Mouse (Mus musculus) erythroid progenitor cell, adult 5-6 weeks (primary cell): ENCODE results near the gene Gpr37l1. TPM values are rescaled to one million over a fixed set of nuclear protein-coding genes. Genes with fewer than 3 reads are reported as not detected.
"Not testable (repeated sequence)": the region's sequence is repeated elsewhere in the genome, so short reads cannot be mapped to it uniquely, and the experiment has no call there.

Experiments used
- ATAC-seq: replicated peaks from 2 replicates; pipeline ENCODE4 v1.8.0; 2016; ENCODE audit warnings: moderate number of reproducible peaks, mild to moderate bottlenecking, moderate TSS enrichment, inconsistent platforms; ENCODE audit not compliant: poor library complexity, low FRiP score, severe bottlenecking
- total RNA-seq, 2 experiments: library from RNA; stranded (forward) in 1 of 2; stranded (reverse) in 1 of 2; fragments of 150-400 nt in 1 of 2; fragments of 186-747, 209-891 nt in 1 of 2; gene quantifications; 2 replicates each; pipeline versions ENCODE4 v1.2.3 to v1.2.4; 2015 to 2017; ENCODE audit warnings: low replicate concordance in 2 of 2

Gene Gpr37l1
- not detected in 2 replicates for total RNA-seq (2015; ENCODE audit: low replicate concordance)
- total RNA-seq (2017; ENCODE audit: low replicate concordance), result not detected in 2 replicates

DNA sequence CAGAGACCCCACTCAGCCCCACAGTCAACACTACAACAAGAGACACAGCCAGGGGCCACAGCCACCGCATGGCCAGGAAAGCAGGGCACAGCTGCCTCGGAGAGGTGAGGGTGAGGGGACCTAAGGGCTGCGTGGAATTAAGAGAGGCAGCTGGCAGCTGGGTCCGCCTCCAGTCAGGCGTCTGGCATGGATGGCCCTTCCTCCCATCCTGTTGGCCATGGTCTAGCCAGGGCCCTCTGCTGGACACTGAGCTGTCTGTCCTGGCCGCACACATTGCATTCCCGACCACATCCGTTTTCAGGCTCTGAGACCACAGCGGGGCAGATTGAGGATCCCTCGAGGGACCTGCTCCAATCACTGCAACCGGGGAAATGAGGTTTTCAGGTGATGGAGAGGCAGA lies at the start of gene Gpr37l1:
Gene Gpr37l1 (minus strand): TSS at position 247 of the 400 bp plus-strand sequence.
- no peak for ATAC-seq

DNA sequence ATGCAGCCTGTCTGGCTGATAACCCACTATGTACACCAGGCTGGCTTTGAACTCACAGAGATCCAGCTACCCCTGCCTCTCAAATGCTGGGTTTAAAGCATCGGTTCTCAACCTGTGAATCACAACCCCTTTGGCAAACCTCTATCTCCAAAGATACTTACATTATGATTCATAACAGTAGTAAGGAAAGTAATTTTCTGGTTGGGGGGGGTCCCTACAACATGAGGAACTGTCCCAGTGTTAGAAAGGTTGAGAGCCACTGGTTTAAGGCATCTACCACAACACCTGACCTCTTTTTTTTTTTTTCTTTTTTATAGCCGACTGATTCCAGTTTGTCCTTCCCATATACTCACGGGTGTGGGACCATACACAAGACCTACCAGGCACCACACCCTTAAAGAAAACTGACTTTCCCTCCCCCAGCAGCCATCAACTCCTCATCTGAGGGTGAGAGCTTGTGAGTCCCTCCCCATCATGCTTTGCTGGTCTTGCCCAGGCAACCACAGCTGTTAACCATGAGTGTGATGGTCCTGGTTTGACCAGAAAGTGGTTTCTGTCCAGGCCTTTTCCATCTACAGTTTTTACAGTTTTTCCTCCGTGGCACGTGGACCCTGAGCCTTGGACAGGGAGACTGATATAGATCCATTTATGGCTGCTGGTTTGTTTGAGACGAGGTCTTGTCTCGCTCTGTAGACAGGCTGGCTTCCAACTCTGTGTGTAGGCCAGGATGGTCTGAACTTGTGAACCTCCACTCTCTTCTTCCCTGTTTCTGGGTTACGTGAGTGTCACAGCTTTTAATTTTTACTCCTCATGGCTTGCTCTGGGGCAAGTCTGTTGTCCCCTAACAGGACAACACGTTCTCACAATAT lies 46.5 kb upstream of the Gpr37l1 start:
- ATAC-seq, result no peak

- ATAC-seq, result no peak
Measured at GRCm38 (mm10) chr1:135210421-135210820, 42.9 kb upstream of the Gpr37l1 start.

- peak; percentile 53 for ATAC-seq
Measured at GRCm38 (mm10) chr1:135208716-135209115, 41.2 kb upstream of the Gpr37l1 start.

DNA sequence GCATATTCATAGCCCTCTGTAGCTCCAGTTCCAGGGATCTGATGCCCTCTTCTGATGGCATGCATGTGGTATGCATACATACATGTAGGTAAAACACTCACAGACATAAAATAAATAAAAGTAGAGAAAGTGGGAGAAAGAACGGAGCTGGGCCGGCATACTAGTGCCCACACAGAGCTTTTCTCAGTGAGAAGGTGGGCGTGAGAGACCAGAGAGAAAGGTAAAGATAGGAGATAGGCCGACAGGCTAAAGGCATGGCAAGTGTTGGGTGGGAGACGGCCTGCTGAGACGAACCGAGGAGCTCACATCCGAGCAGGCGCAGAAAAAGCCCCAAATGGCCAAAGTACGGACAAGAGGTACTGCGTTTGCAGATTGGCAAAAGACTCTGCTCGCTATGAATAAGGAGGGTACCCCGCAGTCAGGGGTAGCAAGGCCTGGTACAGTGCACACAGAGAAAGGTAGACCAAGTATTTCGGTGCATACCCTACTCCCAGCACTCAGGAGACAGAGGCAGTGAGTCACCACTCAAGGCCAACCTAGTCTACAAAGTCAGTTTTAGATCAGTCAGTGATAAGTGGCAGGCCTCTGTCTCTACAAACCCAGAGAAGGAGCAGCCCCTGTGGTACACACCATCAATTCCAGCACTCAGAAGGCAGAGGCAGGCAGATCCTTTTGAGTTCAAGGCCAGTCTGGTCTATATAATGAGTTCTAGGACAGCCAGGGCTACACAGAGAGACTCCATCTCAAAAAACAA lies 39.3 kb upstream of the Gpr37l1 start:
- no peak for ATAC-seq

DNA sequence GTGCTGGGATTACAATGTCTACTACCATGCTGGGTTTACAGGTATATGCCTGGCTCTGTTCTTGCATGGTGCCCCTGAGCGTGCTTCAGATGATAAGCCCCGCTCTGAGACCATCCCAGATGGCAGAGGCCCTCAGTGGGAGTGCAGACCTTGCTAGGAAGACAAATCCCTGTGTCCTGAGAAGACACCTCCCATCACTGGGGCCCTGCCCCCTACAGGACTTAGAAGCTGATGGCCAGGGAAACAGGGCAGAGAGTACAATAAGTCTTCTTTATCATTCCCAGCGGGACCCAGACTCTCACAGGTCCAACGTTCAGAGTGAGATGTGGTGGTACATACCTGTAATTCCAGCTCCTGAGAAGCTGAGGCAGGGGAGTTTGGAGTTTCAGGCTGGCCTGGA lies 37.8 kb upstream of the Gpr37l1 start:
- ATAC-seq, result no peak

DNA sequence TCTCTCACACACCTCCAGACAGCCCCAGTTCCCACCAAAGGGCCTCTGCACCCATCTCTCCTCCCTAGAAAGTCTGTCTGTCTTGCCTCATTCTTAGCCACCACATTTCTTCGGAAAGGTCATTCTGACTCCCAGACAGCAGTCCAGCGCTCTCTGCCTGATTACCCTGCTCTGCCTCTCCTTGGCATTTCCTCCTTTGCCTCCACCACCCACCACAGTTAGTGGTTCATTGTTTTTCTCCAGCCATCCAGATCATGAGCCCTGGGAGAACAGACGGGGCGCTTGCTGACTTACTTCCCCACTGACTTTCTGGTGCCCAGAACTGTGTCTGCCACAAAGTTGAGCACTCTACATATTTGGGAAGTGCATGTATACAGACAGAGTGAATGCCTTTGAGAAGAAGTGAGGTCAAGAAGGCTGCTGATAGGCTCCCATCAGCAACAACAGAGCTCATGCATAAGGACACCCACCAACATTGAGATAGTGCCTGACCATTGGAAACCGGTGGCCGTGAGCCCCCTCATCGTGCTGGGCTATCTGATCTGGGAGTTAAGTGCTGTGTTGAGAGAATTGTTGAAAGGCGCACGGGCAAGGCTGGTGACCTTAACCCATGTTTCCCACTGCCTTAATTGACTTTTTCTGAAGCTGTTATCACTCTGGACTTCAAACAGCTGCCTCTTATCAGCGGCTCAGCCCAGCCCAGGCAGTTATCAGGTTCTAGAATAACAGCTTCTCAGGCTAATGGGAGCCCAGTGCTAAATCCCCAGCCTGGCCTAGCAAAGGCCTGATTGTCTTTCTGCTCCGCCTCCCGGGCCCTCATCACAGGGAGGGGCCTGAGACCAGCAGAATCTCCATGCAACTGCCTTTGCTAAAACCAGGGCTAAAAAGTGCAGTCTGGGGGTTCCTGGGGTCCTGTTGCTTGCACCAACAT lies 37.0 kb upstream of the Gpr37l1 start:
- ATAC-seq, result peak; percentile 88

- no peak for ATAC-seq
Measured at GRCm38 (mm10) chr1:135200400-135200799, 32.9 kb upstream of the Gpr37l1 start.

- peak; percentile 74; the same call in 1 of the 2 replicates for ATAC-seq
Measured at GRCm38 (mm10) chr1:135199014-135199819, 31.7 kb upstream of the Gpr37l1 start.

- ATAC-seq, result no peak
Measured at GRCm38 (mm10) chr1:135198412-135198811, 30.9 kb upstream of the Gpr37l1 start.

- no peak for ATAC-seq
Measured at GRCm38 (mm10) chr1:135195907-135196440, 28.5 kb upstream of the Gpr37l1 start.

DNA sequence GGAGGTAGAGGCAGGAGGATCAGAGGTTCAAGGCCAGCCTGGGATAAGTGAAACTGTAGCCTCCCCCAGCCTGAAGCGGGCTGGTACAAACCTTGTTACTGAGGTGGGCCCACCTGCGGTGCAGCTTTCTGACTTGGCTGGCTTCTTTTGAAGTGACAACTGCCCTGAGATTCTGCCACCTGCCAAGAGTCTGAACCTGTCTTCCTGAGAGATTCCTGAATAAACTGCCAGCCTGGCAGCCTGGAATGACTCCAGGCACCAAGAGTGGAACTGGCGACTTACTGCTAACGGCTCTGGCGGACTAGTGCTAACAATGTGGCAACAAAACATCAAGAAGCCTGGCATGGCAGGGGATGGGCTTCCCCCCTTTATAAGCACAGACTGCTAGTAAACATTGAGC lies 26.9 kb upstream of the Gpr37l1 start:
- ATAC-seq, result not testable (repeated sequence)

DNA sequence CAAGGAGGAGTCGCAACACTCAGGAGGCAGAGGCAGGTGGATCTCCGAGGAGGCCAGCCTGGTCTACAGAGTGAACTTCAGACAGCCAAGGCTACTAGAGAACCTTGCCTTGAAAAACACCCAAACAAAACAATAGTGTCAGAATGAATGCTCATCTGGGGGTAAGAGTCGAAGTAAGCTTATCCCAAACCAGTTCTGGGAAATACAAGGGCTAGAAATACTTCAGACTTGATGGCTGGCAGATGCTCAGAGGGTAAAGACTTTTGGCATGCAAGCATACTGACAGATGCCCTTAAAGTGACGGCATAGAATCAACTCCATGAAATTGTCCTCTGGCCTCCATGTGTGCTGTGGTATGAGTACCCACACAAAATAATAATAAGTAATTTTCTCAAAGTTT lies 21.7 kb upstream of the Gpr37l1 start:
- ATAC-seq, result no peak

GRCm38 (mm10) chr1:135188197-135188596 lies 20.7 kb upstream of the Gpr37l1 start:
- no peak for ATAC-seq

DNA sequence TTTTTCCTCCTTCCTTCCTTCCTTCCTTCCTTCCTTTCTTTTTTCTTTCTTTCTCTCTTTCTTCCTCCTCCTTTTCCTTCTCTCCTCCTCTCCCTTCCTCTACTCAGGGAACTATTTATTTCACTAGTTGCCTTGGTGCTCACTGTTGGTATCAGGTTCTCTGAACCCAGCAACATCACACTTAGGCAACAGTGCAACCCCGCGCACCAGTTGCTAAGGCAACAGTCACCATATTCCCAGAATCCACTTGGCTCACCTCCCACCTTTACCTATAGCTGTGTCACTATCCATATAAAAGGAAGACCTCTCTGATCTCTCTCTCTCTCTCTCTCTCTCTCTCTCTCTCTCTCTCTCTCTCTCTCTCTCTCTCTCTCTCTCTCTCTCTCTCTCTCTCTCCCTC lies 19.5 kb upstream of the Gpr37l1 start:
- not testable (repeated sequence) for ATAC-seq

DNA sequence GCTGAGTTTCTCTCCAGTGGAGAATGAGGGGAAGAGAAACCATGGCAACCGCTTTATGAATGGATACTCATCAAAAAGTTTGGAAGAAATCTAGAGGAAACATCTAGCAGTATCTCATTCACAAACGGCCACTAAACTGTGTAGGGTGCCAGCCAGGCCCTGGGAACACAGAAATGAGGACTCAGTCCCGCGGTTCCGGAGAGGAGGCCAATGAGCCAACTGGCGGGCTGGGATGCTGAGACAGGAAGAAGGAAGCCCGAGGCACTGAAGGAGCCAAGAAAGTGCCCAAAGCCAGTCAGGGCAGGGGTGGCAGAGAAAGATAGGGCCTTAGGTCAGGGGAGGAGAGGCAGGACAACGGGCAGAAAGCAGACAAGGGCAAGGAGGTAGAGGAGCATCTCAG lies 18.9 kb upstream of the Gpr37l1 start:
- no peak for ATAC-seq

GRCm38 (mm10) chr1:135185936-135186335 lies 18.5 kb upstream of the Gpr37l1 start:
- no peak for ATAC-seq

- ATAC-seq, result no peak
Measured at GRCm38 (mm10) chr1:135183941-135184570, 16.6 kb upstream of the Gpr37l1 start.
